Mouse (Mus musculus) CH12F3 (cell line): ENCODE measurements around the gene Trim41.
"Not testable (repeated sequence)": the region's sequence is repeated elsewhere in the genome, so short reads cannot be mapped to it uniquely, and the experiment has no call there.

ENCODE experiments used
- in situ Hi-C: fragments of 300-500 bp; cut with MboI; formaldehyde crosslinking; loops from 2 replicates; pipeline ENCODE4 v1.14.3; 2020; ENCODE audit warnings: low sequenced_read_pairs

The Trim41 gene

GRCm38 (mm10) chr11:48838879-48839680 lies 21.9 kb upstream of the Trim41 start:
- in situ Hi-C loops = no loop called here

- in situ Hi-C loops = no loop called here
Measured at GRCm38 (mm10) chr11:48838181-48838797, 21.1 kb upstream of the Trim41 start.

GRCm38 (mm10) chr11:48837310-48838180 lies 20.4 kb upstream of the Trim41 start:
- in situ Hi-C loops = no loop called here

- in situ Hi-C loops = no loop called here
Measured at GRCm38 (mm10) chr11:48836990-48837309, 19.8 kb upstream of the Trim41 start.

GRCm38 (mm10) chr11:48835923-48836322 lies 18.8 kb upstream of the Trim41 start:
- in situ Hi-C loops = no loop called here

- in situ Hi-C loops = no loop called here
Measured at GRCm38 (mm10) chr11:48833731-48834639, 16.8 kb upstream of the Trim41 start.

GRCm38 (mm10) chr11:48833078-48833730 lies 16.1 kb upstream of the Trim41 start:
- in situ Hi-C loops = no loop called here

- in situ Hi-C loops = no loop called here
Measured at GRCm38 (mm10) chr11:48831273-48831672, 14.1 kb upstream of the Trim41 start.

- in situ Hi-C loops = no loop called here
Measured at GRCm38 (mm10) chr11:48830279-48830678, 13.1 kb upstream of the Trim41 start.

GRCm38 (mm10) chr11:48827926-48828325 lies 10.8 kb upstream of the Trim41 start:
- in situ Hi-C loops = no loop called here

- in situ Hi-C loops = no loop called here
Measured at GRCm38 (mm10) chr11:48826752-48827096, 9.6 kb upstream of the Trim41 start.

GRCm38 (mm10) chr11:48825979-48826751 lies 9.0 kb upstream of the Trim41 start, which contains the start of the genes Trim7 and Gm12184:
Gene Trim7 (plus strand): TSS chr11:48826140.
Gene Gm12184 (minus strand): TSS chr11:48826655.
- in situ Hi-C loops = not testable (repeated sequence)

GRCm38 (mm10) chr11:48824311-48824830 lies 7.2 kb upstream of the Trim41 start:
- in situ Hi-C loops = no loop called here

GRCm38 (mm10) chr11:48823536-48823972 lies 6.4 kb upstream of the Trim41 start:
- in situ Hi-C loops = no loop called here

GRCm38 (mm10) chr11:48822768-48823512 lies 5.8 kb upstream of the Trim41 start:
- in situ Hi-C loops = no loop called here

- in situ Hi-C loops = not testable (repeated sequence)
Measured at GRCm38 (mm10) chr11:48821299-48821698, 4.1 kb upstream of the Trim41 start.

- in situ Hi-C loops = no loop called here
Measured at GRCm38 (mm10) chr11:48820308-48820674, 3.1 kb upstream of the Trim41 start.

GRCm38 (mm10) chr11:48819614-48820307 lies 2.6 kb upstream of the Trim41 start:
- in situ Hi-C loops = no loop called here
